Mouse (Mus musculus) lung, postnatal 25 days (tissue): ENCODE measurements around the gene Dnase2a.

ENCODE experiments used
- DNase-seq: peaks from one replicate; pipeline ENCODE4 v3.0.0; 2022; ENCODE audit warnings: low spot score

The Dnase2a gene

GRCm38 (mm10) chr8:84936962-84937546, 28.7 kb downstream of the Dnase2a start, which contains the start of gene Mast1:
Gene Mast1, minus strand, starts transcription at chr8:84937359.
- DNase-seq, result no peak

GRCm38 (mm10) chr8:84937620-84938485, 29.5 kb downstream of the Dnase2a start:
- DNase-seq, result no peak

- DNase-seq, result no peak
These were observed 35.3 kb downstream of the Dnase2a start for GRCm38 (mm10) chr8:84943699-84944098.

GRCm38 (mm10) chr8:84944478-84945160, 36.3 kb downstream of the Dnase2a start:
- DNase-seq, result no peak

GRCm38 (mm10) chr8:84945235-84945632, 36.9 kb downstream of the Dnase2a start:
- DNase-seq, result no peak

GRCm38 (mm10) chr8:84945633-84946527, 37.5 kb downstream of the Dnase2a start:
- DNase-seq, result no peak

GRCm38 (mm10) chr8:84946528-84947240, 38.3 kb downstream of the Dnase2a start, which contains the start of gene Rtbdn:
Gene Rtbdn, plus strand, starts transcription at chr8:84946991.
- no peak for DNase-seq

- no peak for DNase-seq
These were observed 38.8 kb downstream of the Dnase2a start for GRCm38 (mm10) chr8:84947241-84947545.

GRCm38 (mm10) chr8:84949753-84950152, 41.4 kb downstream of the Dnase2a start:
- no peak for DNase-seq

- peak; percentile 72 for DNase-seq
These were observed 44.4 kb downstream of the Dnase2a start for GRCm38 (mm10) chr8:84952612-84953255.

- DNase-seq, result peak; percentile 71
These were observed 48.4 kb downstream of the Dnase2a start for GRCm38 (mm10) chr8:84956768-84957167.

- DNase-seq, result no peak
These were observed 51.5 kb downstream of the Dnase2a start for GRCm38 (mm10) chr8:84959811-84960210.

- DNase-seq, result no peak
These were observed 55.6 kb downstream of the Dnase2a start for GRCm38 (mm10) chr8:84963952-84964351.

GRCm38 (mm10) chr8:84965731-84966291, 57.5 kb downstream of the Dnase2a start:
- DNase-seq, result peak; percentile 96

- no peak for DNase-seq
These were observed 58.2 kb downstream of the Dnase2a start for GRCm38 (mm10) chr8:84966603-84967002.

GRCm38 (mm10) chr8:84967532-84968304, 59.4 kb downstream of the Dnase2a start:
- no peak for DNase-seq

- DNase-seq, result no peak
These were observed 60.3 kb downstream of the Dnase2a start for GRCm38 (mm10) chr8:84968650-84969049.

- peak; percentile 67 for DNase-seq
These were observed 61.1 kb downstream of the Dnase2a start, which contains the start of the genes Gm49661, Prdx2 and Rnaseh2a for GRCm38 (mm10) chr8:84969241-84970134. Gene Gm49661, minus strand, starts transcription at chr8:84969433. Gene Prdx2, plus strand, starts transcription at chr8:84969587. Gene Rnaseh2a, minus strand, starts transcription at chr8:84969767.
